Mouse (Mus musculus): ENCODE data around the gene 4930524B15Rik. TPM values are rescaled to one million over a fixed set of nuclear protein-coding genes. Genes with fewer than 3 reads are reported as not detected.

The 4930524B15Rik gene
- polyA plus RNA-seq, 1 experiment, result 0.05 TPM

DNA sequence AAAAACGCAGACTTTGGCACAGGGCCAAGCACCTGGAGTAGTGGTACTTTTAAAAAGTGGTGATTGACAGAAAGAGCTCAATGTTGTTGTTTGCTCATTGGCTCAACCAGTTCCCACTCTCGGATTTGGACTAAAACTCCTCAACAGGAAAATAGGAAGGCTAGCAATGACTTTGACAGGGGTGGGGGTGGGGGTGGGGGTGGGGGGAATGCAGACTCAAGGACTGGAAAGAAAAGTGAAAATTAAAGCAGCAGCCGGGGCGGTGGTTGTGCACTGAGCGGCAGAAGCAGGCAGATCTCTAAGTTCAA, 45.2 kb downstream of the 4930524B15Rik start:
- H3K4me3 ChIP-seq (replicated peaks; ENCODE audit: extremely low read depth, low read depth, low read length), result no peak overlapping the region
- no peaks in the 10 kb centered on the region for H3K4me1 ChIP-seq (ENCODE audit: control insufficient read depth, insufficient read depth, low read length)
- 53% methylated on average over 5 of the region's 5 CpGs for WGBS
- DNase-seq, result no peak
- TF ChIP-seq CTCF (IDR thresholded peaks at IDR 0.05; ENCODE audit: insufficient read depth, low read length) (no peak), POLR2A (IDR thresholded peaks at IDR 0.05; ENCODE audit: borderline replicate concordance, extremely low read depth, low read depth, low read length) (no peak)

DNA sequence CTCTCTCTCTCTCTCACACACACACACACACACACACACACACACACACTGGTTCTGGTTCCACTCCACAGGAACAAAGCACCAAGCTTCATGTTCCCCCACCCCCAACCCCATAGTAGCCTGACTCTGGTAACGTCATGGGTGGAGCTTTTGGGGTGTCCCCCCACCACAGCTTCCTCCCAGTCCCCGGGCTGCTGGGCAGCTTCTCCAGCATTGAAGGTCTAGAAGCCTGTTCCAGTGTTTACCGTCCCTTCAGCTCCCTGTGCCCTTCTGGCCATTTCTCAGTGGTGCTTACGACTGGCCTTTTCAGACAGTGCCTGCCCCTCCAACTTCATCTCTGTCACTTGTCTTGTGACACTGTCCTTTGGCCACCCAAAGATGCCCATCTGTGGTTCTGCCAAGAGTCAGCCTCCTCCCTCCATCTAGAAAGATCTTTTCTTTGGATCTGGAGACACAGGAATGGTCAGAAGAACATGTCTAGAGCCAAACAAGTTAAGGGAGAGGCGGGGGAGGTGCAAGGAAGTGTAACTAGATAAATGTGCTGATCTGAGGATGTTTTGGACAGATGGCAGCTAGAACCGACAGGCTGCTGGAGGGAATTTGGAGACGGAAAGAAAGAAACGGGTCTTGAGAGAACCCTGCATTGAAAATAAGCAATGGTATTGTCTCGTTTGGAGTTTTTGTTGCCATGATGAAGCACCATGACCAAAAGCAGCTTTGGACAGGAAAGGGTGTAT, 46.6 kb downstream of the 4930524B15Rik start:
- no peaks in the 10 kb centered on the region for H3K4me1 ChIP-seq (ENCODE audit: control insufficient read depth, insufficient read depth, low read length)
- WGBS, result 35% methylated on average over 9 of the region's 9 CpGs
- no peak for DNase-seq
- TF ChIP-seq CTCF (IDR thresholded peaks at IDR 0.05; ENCODE audit: insufficient read depth, low read length) (no peak), POLR2A (IDR thresholded peaks at IDR 0.05; ENCODE audit: borderline replicate concordance, extremely low read depth, low read depth, low read length) (no peak)
- no peak overlapping the region for H3K4me3 ChIP-seq (replicated peaks; ENCODE audit: extremely low read depth, low read depth, low read length)

- TF ChIP-seq CTCF (IDR thresholded peaks at IDR 0.05; ENCODE audit: insufficient read depth, low read length), result no peak
- DNase-seq, result no peak
- WGBS, result 81% methylated on average over 4 of the region's 4 CpGs
- Histone ChIP-seq H3K4me1 (ENCODE audit: control insufficient read depth, insufficient read depth, low read length) (no peaks in the 10 kb centered on the region), H3K4me3 (replicated peaks; ENCODE audit: extremely low read depth, low read depth, low read length) (no peak overlapping the region)
These were observed 47.6 kb downstream of the 4930524B15Rik start for GRCm38 (mm10) chr11:32013014-32013427.

DNA sequence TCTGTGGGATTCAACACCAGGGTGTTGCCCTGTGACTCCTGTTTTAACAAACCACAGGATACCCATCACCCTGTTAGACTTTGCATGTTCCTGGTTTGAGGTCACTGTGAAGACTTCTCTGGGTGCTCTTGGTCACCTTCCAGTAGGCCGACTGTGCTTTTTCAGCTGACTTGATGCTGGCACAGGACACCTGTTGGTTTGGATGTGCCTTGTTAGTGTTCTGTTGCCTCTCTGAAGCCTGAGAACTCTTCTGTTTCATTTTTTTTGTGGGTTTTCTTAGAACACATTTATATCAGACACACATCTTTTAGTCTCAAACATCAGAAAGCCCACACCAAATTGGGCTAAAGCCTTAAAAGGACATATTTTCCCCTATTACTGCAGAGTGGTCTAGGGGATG, 48.2 kb downstream of the 4930524B15Rik start:
- no peak for DNase-seq
- WGBS, result 76% methylated on average over 1 of the region's 1 CpGs
- no peaks in the 10 kb centered on the region for H3K4me1 ChIP-seq (ENCODE audit: control insufficient read depth, insufficient read depth, low read length)
- TF ChIP-seq POLR2A (IDR thresholded peaks at IDR 0.05; ENCODE audit: borderline replicate concordance, extremely low read depth, low read depth, low read length) (no peak), CTCF (IDR thresholded peaks at IDR 0.05; ENCODE audit: insufficient read depth, low read length) (no peak)
- H3K4me3 ChIP-seq (replicated peaks; ENCODE audit: extremely low read depth, low read depth, low read length), result no peak overlapping the region

- H3K4me3 ChIP-seq (replicated peaks; ENCODE audit: extremely low read depth, low read depth, low read length), result no peak overlapping the region
- no peaks in the 10 kb centered on the region for H3K4me1 ChIP-seq (ENCODE audit: control insufficient read depth, insufficient read depth, low read length)
- WGBS, result 65% methylated on average over 4 of the region's 4 CpGs
- no peak for DNase-seq
- TF ChIP-seq POLR2A (IDR thresholded peaks at IDR 0.05; ENCODE audit: borderline replicate concordance, extremely low read depth, low read depth, low read length) (no peak), CTCF (IDR thresholded peaks at IDR 0.05; ENCODE audit: insufficient read depth, low read length) (no peak)
These were observed 52.8 kb downstream of the 4930524B15Rik start for GRCm38 (mm10) chr11:32018201-32018600.

- Histone ChIP-seq H3K4me1 (ENCODE audit: control insufficient read depth, insufficient read depth, low read length) (no peaks in the 10 kb centered on the region), H3K4me3 (replicated peaks; ENCODE audit: extremely low read depth, low read depth, low read length) (no peak overlapping the region)
- 36% methylated on average over 8 of the region's 8 CpGs for WGBS
- TF ChIP-seq CTCF (IDR thresholded peaks at IDR 0.05; ENCODE audit: insufficient read depth, low read length) (no peak), POLR2A (IDR thresholded peaks at IDR 0.05; ENCODE audit: borderline replicate concordance, extremely low read depth, low read depth, low read length) (no peak)
- DNase-seq, result no peak
These were observed 54.9 kb downstream of the 4930524B15Rik start for GRCm38 (mm10) chr11:32020031-32020965.

- no peaks in the 10 kb centered on the region for H3K4me1 ChIP-seq (ENCODE audit: control insufficient read depth, insufficient read depth, low read length)
- no peak overlapping the region for H3K4me3 ChIP-seq (replicated peaks; ENCODE audit: extremely low read depth, low read depth, low read length)
- TF ChIP-seq CTCF (IDR thresholded peaks at IDR 0.05; ENCODE audit: insufficient read depth, low read length), result no peak
- no peak for TF ChIP-seq POLR2A (IDR thresholded peaks at IDR 0.05; ENCODE audit: borderline replicate concordance, extremely low read depth, low read depth, low read length)
- DNase-seq, result no peak
- 56% methylated on average over 5 of the region's 5 CpGs for WGBS
These were observed 61.2 kb downstream of the 4930524B15Rik start for GRCm38 (mm10) chr11:32026634-32027033.

DNA sequence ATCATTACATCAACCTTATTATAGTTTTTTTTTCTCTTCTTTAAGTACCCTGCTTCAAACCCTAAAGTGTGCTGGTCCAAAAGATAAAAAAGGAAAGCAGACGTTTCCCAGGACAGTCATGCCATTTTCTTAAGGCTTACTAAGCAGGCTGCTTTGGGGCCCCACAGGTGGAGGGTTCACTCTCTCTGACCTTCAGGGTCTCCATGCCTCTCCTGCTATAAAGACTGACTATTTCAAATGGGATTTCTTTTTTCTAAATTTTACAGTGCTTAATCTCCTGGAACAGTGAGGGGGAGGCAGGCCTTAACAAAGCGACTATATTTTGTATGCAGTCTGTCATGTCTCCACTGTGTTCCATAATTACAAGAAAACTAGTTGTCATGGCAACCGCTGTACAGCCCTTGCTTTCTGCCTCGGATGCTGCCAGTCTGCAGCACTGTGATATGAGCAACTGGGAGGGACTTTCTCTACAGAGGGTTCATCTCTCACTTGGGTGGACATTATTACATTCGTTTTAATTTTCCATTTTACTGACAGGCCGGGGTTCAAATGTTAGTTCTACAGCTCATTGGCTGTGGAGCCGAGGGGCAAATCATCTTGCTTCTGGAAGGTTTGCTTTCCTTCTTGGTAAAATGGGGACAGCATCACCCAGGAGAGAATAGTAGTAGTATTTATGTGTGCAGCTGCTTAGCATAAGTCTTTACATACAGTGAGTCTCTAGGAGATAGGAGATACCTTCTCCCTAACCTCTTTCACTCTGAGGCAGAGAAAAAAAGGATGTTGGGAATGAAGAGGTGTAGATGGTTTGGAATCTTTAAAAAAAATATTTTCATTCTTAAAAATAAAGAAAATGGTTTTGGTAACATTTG, 62.3 kb downstream of the 4930524B15Rik start:
- Histone ChIP-seq H3K4me3 (replicated peaks; ENCODE audit: extremely low read depth, low read depth, low read length) (no peak overlapping the region), H3K4me1 (ENCODE audit: control insufficient read depth, insufficient read depth, low read length) (no peaks in the 10 kb centered on the region)
- no peak for TF ChIP-seq CTCF (IDR thresholded peaks at IDR 0.05; ENCODE audit: insufficient read depth, low read length)
- no peak for TF ChIP-seq POLR2A (IDR thresholded peaks at IDR 0.05; ENCODE audit: borderline replicate concordance, extremely low read depth, low read depth, low read length)
- no peak for DNase-seq
- WGBS, result 70% methylated on average over 7 of the region's 7 CpGs

DNA sequence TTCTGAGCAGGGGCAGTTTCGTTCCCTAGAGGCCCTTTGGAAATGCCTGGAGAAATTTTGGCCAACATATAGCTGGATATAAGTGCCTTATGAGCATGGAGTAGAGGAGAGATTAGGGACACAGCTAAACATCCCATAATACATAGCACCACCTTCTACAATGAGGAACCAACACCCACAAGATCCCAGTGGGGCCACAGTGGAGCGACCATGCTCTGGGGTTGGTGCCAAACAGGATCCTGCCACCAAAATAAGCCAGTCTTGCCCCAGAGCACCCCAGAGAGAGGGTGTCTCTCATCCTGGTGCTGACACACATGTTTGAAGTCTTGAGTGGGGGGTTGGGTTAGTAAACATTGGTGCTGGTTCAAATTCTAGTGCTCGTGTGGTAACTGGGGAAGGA, 63.2 kb downstream of the 4930524B15Rik start:
- Histone ChIP-seq H3K4me1 (ENCODE audit: control insufficient read depth, insufficient read depth, low read length) (no peaks in the 10 kb centered on the region), H3K4me3 (replicated peaks; ENCODE audit: extremely low read depth, low read depth, low read length) (no peak overlapping the region)
- 72% methylated on average over 3 of the region's 3 CpGs for WGBS
- DNase-seq, result no peak
- TF ChIP-seq POLR2A (IDR thresholded peaks at IDR 0.05; ENCODE audit: borderline replicate concordance, extremely low read depth, low read depth, low read length) (no peak), CTCF (IDR thresholded peaks at IDR 0.05; ENCODE audit: insufficient read depth, low read length) (no peak)

Other genes starting within 250 kb of the 4930524B15Rik start
- 13.4 and 17.4 TPM in 2 replicates for gene Cpeb4, start 93.4 kb upstream of the 4930524B15Rik start, polyA plus RNA-seq (2012; rRNA removed)
- gene Nsg2, start 34.9 kb downstream of the 4930524B15Rik start, polyA plus RNA-seq (2012; rRNA removed), result 1.2 and 1.7 TPM in 2 replicates
- gene Il9r, start 234.7 kb downstream of the 4930524B15Rik start, polyA plus RNA-seq (2012; rRNA removed), result 1.4 and 2.3 TPM in 2 replicates
- gene Snrnp25, start 239.8 kb downstream of the 4930524B15Rik start, polyA plus RNA-seq (2012; rRNA removed), result 12.5 and 16.5 TPM in 2 replicates

All from lung, adult 2 months (tissue).